Mouse (Mus musculus) embryonic facial prominence, embryonic 11.5 days (tissue): ENCODE data around the gene Chchd5. TPM values are rescaled to one million over a fixed set of nuclear protein-coding genes. Genes with fewer than 3 reads are reported as not detected.
A peak's percentile ranks its signal among the peaks of the same experiment; 100 is the strongest.

Experiments used
- ATAC-seq: fragments of 200-750 bp; cut with Nextera tagmentation; replicated peaks from 2 replicates; pipeline ENCODE4 v1.8.0; 2017; ENCODE audit warnings: low read depth; ENCODE audit not compliant: insufficient number of reproducible peaks, low FRiP score, low TSS enrichment
- DNase-seq: peaks from one replicate; pipeline ENCODE4 v3.0.0-alpha.2; 2015; ENCODE audit warnings: low spot score
- H3K27ac ChIP-seq: fragments of 300-500 bp; sonication (generic); replicated peaks from 2 replicates; pipeline ENCODE4 v1.5.1; 2014; ENCODE audit warnings: mild to moderate bottlenecking, low read depth, low read length, control low read depth
- H3K27me3 ChIP-seq: fragments of 300-500 bp; sonication (generic); 2 replicates; pipeline ENCODE4 v1.6.1; 2014; ENCODE audit warnings: mild to moderate bottlenecking, low read length, moderate library complexity, mixed read lengths; ENCODE audit not compliant: control insufficient read depth, insufficient read depth
- H3K36me3 ChIP-seq: fragments of 300-500 bp; sonication (generic); replicated peaks from 2 replicates; pipeline ENCODE4 v1.6.1; 2014; ENCODE audit warnings: low read depth, mild to moderate bottlenecking, low read length, moderate library complexity, mixed read lengths; ENCODE audit not compliant: control insufficient read depth, insufficient read depth
- H3K4me1 ChIP-seq: fragments of 300-500 bp; sonication (generic); 2 replicates; pipeline ENCODE4 v1.6.1; 2014; ENCODE audit warnings: low read length, mixed read lengths; ENCODE audit not compliant: control insufficient read depth, insufficient read depth
- H3K4me2 ChIP-seq: fragments of 300-500 bp; sonication (generic); 2 replicates; pipeline ENCODE4 v1.6.1; 2014; ENCODE audit warnings: low read depth, mild to moderate bottlenecking, control low read depth, low read length, moderate library complexity
- H3K4me3 ChIP-seq: fragments of 300-500 bp; sonication (generic); 2 replicates; pipeline ENCODE4 v1.5.1; 2014; ENCODE audit warnings: low read depth, low read length, control low read depth
- H3K9ac ChIP-seq: fragments of 300-500 bp; sonication (generic); replicated peaks from 2 replicates; pipeline ENCODE4 v1.6.1; 2014; ENCODE audit warnings: mild to moderate bottlenecking, control low read depth, low read length
- H3K9me3 ChIP-seq: fragments of 300-500 bp; sonication (generic); replicated peaks from 2 replicates; pipeline ENCODE4 v1.6.1; 2016; ENCODE audit warnings: mild to moderate bottlenecking, low read length, inconsistent platforms, mixed read lengths; ENCODE audit not compliant: control insufficient read depth
- WGBS: fragments of 180-500 bp; shearing (Covaris S2); extraction: QIAGEN DNeasy Blood & Tissue Kit; methylation state at CpG from one replicate; pipeline ENCODE4 v1.1.7; 2014; 5-methylcytosine and 5-hydroxymethylcytosine counted together
- polyA plus RNA-seq: library from polyadenylated mRNA; unstranded; fragments of >200 nt; fragmentation: Nextera tagmentation; extraction: Ambion mirVana; gene quantifications from 2 replicates; pipeline ENCODE4 v1.2.1, GENCODE M21; 2014

Gene Chchd5
- polyA plus RNA-seq, 1 experiment from 2014 or later: 26.8 TPM

DNA sequence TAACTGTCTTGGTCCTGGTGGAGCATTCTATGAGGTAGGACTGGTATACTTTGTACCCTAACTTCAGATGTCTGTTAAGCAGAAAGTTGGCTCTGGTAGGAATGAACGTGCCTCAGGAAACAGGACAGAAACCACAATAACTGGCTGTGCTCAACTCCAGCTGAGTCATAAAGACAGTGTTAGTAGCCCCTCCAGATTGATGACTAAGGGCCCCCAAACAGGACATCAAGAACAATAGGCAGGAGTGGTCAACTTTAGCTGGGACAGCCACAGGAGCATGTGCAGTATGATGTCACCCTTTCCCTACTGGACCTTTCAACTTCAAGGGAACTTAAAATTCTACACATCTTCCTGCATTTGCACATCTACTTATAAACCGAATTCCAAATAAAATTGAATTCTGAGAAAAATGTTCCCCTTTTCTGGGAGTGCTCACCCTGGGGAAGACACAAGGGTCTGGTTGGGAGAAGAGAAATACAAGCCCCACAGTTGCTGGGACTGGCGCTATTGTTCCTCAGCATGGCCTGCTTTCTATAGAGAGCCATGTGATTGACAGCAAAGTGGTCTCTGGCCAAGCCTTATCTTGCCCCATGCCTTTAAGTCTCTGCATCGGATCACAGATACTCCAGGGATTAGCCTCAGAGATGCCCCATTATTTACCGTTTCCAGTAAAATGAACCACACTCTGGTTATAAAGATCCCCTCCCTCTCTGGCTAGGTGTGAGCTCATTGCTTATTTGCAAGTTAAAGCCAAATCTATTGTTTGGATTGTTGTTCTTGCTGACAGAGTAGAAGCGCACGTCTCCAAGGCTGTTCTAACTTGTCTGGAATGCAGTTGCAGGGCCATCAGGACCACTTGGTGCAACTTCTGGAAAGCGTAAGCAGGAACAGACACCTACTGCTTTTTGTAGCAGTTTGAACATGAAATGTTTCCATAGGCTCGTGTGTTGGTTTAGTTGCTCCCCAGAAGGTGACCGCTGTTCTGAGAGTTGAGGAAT is 37.3 kb downstream of the Chchd5 start:
- Histone ChIP-seq H3K4me2 (no peak overlapping the region), H3K27ac (no peak overlapping the region)
- no peak for ATAC-seq

GRCm38 (mm10) chr2:129173386-129173785 is 43.9 kb downstream of the Chchd5 start:
- Histone ChIP-seq H3K4me1 (no peaks in the 10 kb centered on the region), H3K27ac (no peak overlapping the region), H3K36me3 (no peaks in the 10 kb centered on the region), H3K9me3 (no peaks in the 10 kb centered on the region), H3K4me3 (no peak overlapping the region), H3K4me2 (no peak overlapping the region), H3K27me3 (no peaks in the 10 kb centered on the region), H3K9ac (no peak overlapping the region)
- no peak for DNase-seq
- 52% methylated on average over 10 of the region's 10 CpGs for WGBS
- ATAC-seq: no peak

More for the DNA sequence above, 37.3 kb downstream of the Chchd5 start:
- H3K27me3 ChIP-seq: no peaks in the 10 kb centered on the region
- no peaks in the 10 kb centered on the region for H3K9me3 ChIP-seq
- H3K4me3 ChIP-seq: no peak overlapping the region
- no peaks in the 10 kb centered on the region for H3K36me3 ChIP-seq
- H3K4me1 ChIP-seq: no peaks in the 10 kb centered on the region
- DNase-seq: no peak
- WGBS: 78% methylated on average over 10 of the region's 10 CpGs
- no peak overlapping the region for H3K9ac ChIP-seq

- 43% methylated on average over 7 of the region's 7 CpGs for WGBS
- Histone ChIP-seq H3K9me3 (no peaks in the 10 kb centered on the region), H3K4me2 (no peak overlapping the region), H3K27me3 (no peaks in the 10 kb centered on the region), H3K27ac (no peak overlapping the region), H3K9ac (no peak overlapping the region), H3K36me3 (no peaks in the 10 kb centered on the region), H3K4me3 (no peak overlapping the region), H3K4me1 (no peaks in the 10 kb centered on the region)
- DNase-seq (peak; percentile 34), ATAC-seq (no peak)
Observed at GRCm38 (mm10) chr2:129174474-129174873, 45.0 kb downstream of the Chchd5 start.

- 64% methylated on average over 2 of the region's 2 CpGs for WGBS
- Histone ChIP-seq H3K4me3 (no peak overlapping the region), H3K9me3 (no peaks in the 10 kb centered on the region), H3K9ac (no peak overlapping the region), H3K27me3 (no peaks in the 10 kb centered on the region), H3K36me3 (no peaks in the 10 kb centered on the region), H3K4me1 (no peaks in the 10 kb centered on the region), H3K27ac (no peak overlapping the region), H3K4me2 (no peak overlapping the region)
- no peak for ATAC-seq
- DNase-seq: no peak
Observed at GRCm38 (mm10) chr2:129175636-129176035, 46.1 kb downstream of the Chchd5 start.

GRCm38 (mm10) chr2:129176676-129177420 is 47.3 kb downstream of the Chchd5 start:
- no peak overlapping the region for H3K9ac ChIP-seq
- H3K4me3 ChIP-seq: no peak overlapping the region
- H3K4me1 ChIP-seq: no peaks in the 10 kb centered on the region
- WGBS: 71% methylated on average over 12 of the region's 12 CpGs
- no peaks in the 10 kb centered on the region for H3K27me3 ChIP-seq
- ATAC-seq: no peak
- no peak for DNase-seq
- H3K27ac ChIP-seq: no peak overlapping the region
- no peaks in the 10 kb centered on the region for H3K9me3 ChIP-seq
- H3K4me2 ChIP-seq: no peak overlapping the region
- no peaks in the 10 kb centered on the region for H3K36me3 ChIP-seq

DNA sequence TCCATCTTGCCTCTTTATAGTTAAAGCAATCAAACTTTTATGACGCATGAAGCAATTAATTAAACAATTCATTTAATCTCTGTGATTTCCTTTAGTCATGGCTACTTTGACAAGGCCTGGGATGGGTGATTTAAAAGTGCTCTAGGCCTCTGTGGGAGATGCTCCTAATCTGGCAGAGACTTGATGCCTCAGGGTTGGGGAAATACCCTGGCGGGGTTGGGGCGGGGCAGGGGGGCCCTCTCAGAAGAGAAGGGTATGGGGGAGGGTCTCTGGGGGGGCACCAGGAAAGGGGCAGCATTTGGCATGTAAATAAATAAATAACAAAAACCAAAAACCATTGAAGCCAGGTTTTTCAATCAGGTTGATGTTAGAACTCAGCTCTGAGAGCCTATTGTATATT is 48.2 kb downstream of the Chchd5 start:
- no peaks in the 10 kb centered on the region for H3K27me3 ChIP-seq
- WGBS: 55% methylated on average over 3 of the region's 3 CpGs
- no peaks in the 10 kb centered on the region for H3K36me3 ChIP-seq
- H3K4me3 ChIP-seq: no peak overlapping the region
- no peak for DNase-seq
- ATAC-seq: no peak
- H3K9me3 ChIP-seq: no peaks in the 10 kb centered on the region
- H3K27ac ChIP-seq: no peak overlapping the region
- no peaks in the 10 kb centered on the region for H3K4me1 ChIP-seq
- no peak overlapping the region for H3K4me2 ChIP-seq
- no peak overlapping the region for H3K9ac ChIP-seq

DNA sequence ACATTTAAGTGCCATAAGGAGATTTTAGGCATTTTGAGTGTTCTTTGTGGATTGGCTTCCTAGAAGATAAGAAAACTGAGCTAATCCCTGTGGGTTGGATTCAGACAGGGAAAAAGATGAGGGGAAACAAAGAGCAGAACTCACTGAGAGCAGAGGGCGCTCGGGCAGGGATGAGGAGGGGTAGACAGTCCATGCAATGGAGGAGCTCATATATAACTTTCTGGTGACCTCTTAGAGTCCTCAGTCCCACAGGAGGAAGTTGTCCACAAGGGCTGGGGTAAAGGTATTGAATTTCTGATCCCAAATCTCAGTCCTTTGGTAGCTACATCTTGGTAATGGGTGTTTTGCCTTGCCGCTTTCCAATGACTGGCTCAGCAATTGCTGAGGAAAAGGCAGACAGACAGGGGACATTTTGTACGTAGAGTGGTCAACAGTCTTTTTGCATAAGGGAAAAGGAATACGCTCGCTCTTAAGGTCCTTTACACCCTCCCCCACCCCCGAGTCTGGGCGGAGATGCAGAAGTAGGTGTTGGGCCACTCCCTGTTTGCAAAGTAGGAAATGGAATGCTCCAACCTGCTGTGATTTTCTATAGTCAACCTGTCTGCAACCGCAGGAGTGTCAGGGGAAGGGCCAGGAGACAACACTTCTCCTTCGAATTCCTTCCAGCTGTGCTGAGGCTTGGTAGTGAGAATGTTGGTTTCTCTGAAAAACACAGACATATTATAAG is 48.8 kb downstream of the Chchd5 start:
- Histone ChIP-seq H3K27me3 (no peaks in the 10 kb centered on the region), H3K27ac (no peak overlapping the region), H3K9me3 (no peaks in the 10 kb centered on the region), H3K9ac (no peak overlapping the region), H3K4me2 (no peak overlapping the region), H3K4me1 (no peaks in the 10 kb centered on the region), H3K36me3 (no peaks in the 10 kb centered on the region), H3K4me3 (no peak overlapping the region)
- ATAC-seq (no peak), DNase-seq (no peak)
- WGBS: 52% methylated on average over 10 of the region's 10 CpGs
